Mouse (Mus musculus): ENCODE measurements around the gene Cyp4b1. TPM values are rescaled to one million over a fixed set of nuclear protein-coding genes. Genes with fewer than 3 reads are reported as not detected.
"Not testable (repeated sequence)": the region's sequence is repeated elsewhere in the genome, so short reads cannot be mapped to it uniquely, and the experiment has no call there.

The Cyp4b1 gene
- polyA plus RNA-seq (2015; fragmentation: Nextera tagmentation; extraction: Ambion mirVana): 1.8 and 2.1 TPM in 2 replicates

DNA sequence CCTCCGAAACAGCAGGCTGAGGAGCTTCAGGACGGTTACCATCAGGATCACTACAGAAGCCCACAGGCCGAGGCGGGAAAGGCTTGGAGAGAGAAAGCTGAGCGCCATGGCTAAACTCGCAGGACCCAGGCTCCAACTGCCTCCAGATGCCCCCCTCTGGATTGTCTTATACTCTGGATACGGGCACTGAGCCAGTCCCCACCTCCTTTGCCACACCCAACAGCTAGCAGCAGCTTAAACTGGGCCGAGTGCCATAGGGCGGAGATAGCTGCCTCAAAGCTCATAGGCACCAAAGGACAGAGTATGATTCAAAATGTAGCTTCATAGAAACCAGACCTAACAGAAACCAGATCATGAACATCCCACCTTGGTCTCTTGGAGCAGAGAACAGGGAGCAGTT, at the start of gene Cyp4b1:
Gene Cyp4b1 (minus strand): TSS at position 144 of the 400 bp plus-strand sequence.
- H3K9ac ChIP-seq: no peak within 1 kb of the TSS
- no peaks in the 10 kb centered on the region for H3K36me3 ChIP-seq
- no peaks in the 10 kb centered on the region for H3K9me3 ChIP-seq
- H3K4me1 ChIP-seq: no peaks in the 10 kb centered on the region
- H3K27me3 ChIP-seq: no peaks in the 10 kb centered on the region
- no peak within 1 kb of the TSS for H3K27ac ChIP-seq
- H3K4me3 ChIP-seq: no peak within 1 kb of the TSS
- no peak within 1 kb of the TSS for H3K4me2 ChIP-seq
- ATAC-seq (ENCODE audit: insufficient number of reproducible peaks, low FRiP score, low TSS enrichment, low read depth): no peak
- WGBS: 76% methylated on average over 9 of the region's 9 CpGs

DNA sequence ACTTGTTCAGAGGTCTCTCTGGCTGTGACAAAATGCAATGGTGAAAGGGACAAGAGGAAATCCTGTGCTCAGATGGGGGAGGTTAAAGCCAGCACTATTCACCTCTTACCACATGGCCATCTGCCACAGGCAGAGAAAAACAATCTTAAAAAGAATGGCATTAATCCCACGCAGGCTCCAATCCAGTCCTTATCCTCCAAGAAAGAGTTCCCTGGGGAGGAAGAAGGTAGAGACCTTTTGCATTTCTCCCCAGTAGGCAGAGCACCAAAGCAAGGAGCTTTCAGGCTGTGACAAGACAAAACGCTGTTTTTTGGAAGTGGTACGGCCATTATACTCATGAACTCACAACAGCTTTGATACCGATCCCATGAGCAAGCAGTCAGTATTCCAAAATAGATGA, 38.8 kb upstream of the Cyp4b1 start:
- Histone ChIP-seq H3K4me3 (no peak overlapping the region), H3K9ac (no peak overlapping the region), H3K27ac (no peak overlapping the region), H3K36me3 (no peaks in the 10 kb centered on the region), H3K4me2 (no peak overlapping the region), H3K9me3 (no peaks in the 10 kb centered on the region), H3K4me1 (no peaks in the 10 kb centered on the region), H3K27me3 (no peaks in the 10 kb centered on the region)
- WGBS: 53% methylated on average over 4 of the region's 4 CpGs
- ATAC-seq (ENCODE audit: insufficient number of reproducible peaks, low FRiP score, low TSS enrichment, low read depth): no peak

- Histone ChIP-seq H3K9ac (no peak overlapping the region), H3K27ac (no peak overlapping the region), H3K4me3 (no peak overlapping the region), H3K9me3 (no peaks in the 10 kb centered on the region), H3K4me1 (peaks cover 5% of the 10 kb centered on the region), H3K36me3 (no peaks in the 10 kb centered on the region), H3K4me2 (no peak overlapping the region), H3K27me3 (no peaks in the 10 kb centered on the region)
- no peak for ATAC-seq (ENCODE audit: insufficient number of reproducible peaks, low FRiP score, low TSS enrichment, low read depth)
These were observed 11.7 kb upstream of the Cyp4b1 start for GRCm38 (mm10) chr4:115659190-115659589.

- Histone ChIP-seq H3K9ac (no peak overlapping the region), H3K4me1 (peaks cover 5% of the 10 kb centered on the region), H3K27ac (no peak overlapping the region), H3K36me3 (no peaks in the 10 kb centered on the region), H3K4me3 (no peak overlapping the region), H3K27me3 (no peaks in the 10 kb centered on the region), H3K4me2 (no peak overlapping the region), H3K9me3 (no peaks in the 10 kb centered on the region)
- ATAC-seq (ENCODE audit: insufficient number of reproducible peaks, low FRiP score, low TSS enrichment, low read depth): no peak
These were observed 10.3 kb upstream of the Cyp4b1 start for GRCm38 (mm10) chr4:115657867-115658249.

DNA sequence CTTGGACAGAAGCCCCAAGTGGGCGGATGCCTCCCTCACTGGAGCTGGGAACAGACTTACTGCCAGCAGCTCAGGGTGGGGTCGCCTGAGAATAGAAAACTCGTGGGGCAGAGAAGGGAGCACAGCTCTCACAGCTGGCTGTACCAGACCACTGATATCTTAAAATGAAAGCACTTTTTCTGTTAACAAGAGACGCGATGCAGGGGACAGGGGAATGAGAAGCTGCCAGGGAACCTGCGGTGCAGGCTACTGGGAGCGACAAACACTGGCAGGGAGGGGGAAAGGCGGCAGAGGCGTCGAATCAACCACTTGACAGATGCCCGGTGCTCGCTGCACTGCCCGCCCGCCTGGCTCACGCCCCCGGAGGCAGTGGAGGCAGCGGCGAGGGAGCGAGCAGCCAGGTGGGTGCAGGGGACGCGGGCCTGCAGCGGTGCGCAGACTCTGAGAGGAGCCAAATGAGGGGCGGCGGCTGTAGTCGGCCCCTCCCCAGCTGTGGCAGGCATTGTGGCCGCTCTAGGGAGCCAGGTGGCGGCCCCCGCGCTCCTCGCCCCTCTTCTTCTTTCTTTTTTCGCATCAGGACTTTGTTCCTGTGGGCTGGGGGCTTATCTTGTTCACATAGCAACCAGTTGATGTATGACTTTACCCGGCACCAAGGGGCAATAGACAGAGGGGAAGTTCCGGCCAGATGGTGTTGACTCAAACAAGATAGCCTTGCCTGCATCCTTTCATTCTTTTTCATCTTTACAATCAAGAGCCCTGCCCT, 9.8 kb upstream of the Cyp4b1 start:
- Histone ChIP-seq H3K27ac (no peak overlapping the region), H3K36me3 (no peaks in the 10 kb centered on the region), H3K4me2 (peak overlapping the region; percentile 82), H3K9ac (peak overlapping the region; percentile 40), H3K4me3 (peak overlapping the region; percentile 41), H3K27me3 (no peaks in the 10 kb centered on the region), H3K4me1 (peaks cover 5% of the 10 kb centered on the region), H3K9me3 (no peaks in the 10 kb centered on the region)
- ATAC-seq (ENCODE audit: insufficient number of reproducible peaks, low FRiP score, low TSS enrichment, low read depth): no peak
- WGBS: 2% methylated on average over 34 of the region's 34 CpGs

GRCm38 (mm10) chr4:115656535-115656922, 9.0 kb upstream of the Cyp4b1 start:
- not testable (repeated sequence) for ATAC-seq (ENCODE audit: insufficient number of reproducible peaks, low FRiP score, low TSS enrichment, low read depth); H3K4me3 ChIP-seq; H3K4me2 ChIP-seq; H3K27ac ChIP-seq; H3K9ac ChIP-seq; H3K9me3 ChIP-seq; H3K36me3 ChIP-seq; H3K27me3 ChIP-seq; H3K4me1 ChIP-seq
- 95% methylated on average over 1 of the region's 1 CpGs for WGBS

- not testable (repeated sequence) for H3K36me3 ChIP-seq; H3K4me2 ChIP-seq; ATAC-seq (ENCODE audit: insufficient number of reproducible peaks, low FRiP score, low TSS enrichment, low read depth); H3K4me1 ChIP-seq; H3K9ac ChIP-seq; H3K4me3 ChIP-seq; H3K27me3 ChIP-seq; H3K27ac ChIP-seq; H3K9me3 ChIP-seq
- WGBS: 81% methylated on average over 7 of the region's 7 CpGs
These were observed 8.5 kb upstream of the Cyp4b1 start for GRCm38 (mm10) chr4:115655841-115656534.

DNA sequence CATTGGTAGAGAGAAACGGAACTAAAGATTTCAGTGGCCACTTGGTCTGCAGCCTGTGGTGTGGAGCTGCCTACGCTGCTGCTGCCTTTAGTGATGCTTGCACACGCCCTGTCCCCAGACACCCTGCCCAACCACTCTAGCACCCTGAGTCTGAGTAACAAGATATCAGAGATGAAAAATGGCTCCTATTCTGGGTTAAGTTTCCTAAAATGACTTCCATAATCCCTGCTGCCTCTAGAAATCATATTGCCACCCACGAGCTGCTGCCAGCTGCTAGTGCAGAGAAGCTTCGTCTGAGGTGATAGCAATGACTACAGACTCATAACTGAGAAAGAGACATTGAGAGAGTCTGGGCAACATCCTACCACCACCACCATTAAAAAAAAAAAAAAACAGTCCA, 3.3 kb upstream of the Cyp4b1 start:
- Histone ChIP-seq H3K9me3 (no peaks in the 10 kb centered on the region), H3K27ac (no peak overlapping the region), H3K4me3 (no peak overlapping the region), H3K9ac (no peak overlapping the region), H3K4me1 (no peaks in the 10 kb centered on the region), H3K36me3 (no peaks in the 10 kb centered on the region), H3K27me3 (no peaks in the 10 kb centered on the region), H3K4me2 (no peak overlapping the region)
- 79% methylated on average over 5 of the region's 5 CpGs for WGBS
- ATAC-seq (ENCODE audit: insufficient number of reproducible peaks, low FRiP score, low TSS enrichment, low read depth): no peak

- no peaks in the 10 kb centered on the region for H3K36me3 ChIP-seq
- ATAC-seq (ENCODE audit: insufficient number of reproducible peaks, low FRiP score, low TSS enrichment, low read depth): no peak
These were observed 1.8 kb upstream of the Cyp4b1 start for GRCm38 (mm10) chr4:115649344-115649743.

DNA sequence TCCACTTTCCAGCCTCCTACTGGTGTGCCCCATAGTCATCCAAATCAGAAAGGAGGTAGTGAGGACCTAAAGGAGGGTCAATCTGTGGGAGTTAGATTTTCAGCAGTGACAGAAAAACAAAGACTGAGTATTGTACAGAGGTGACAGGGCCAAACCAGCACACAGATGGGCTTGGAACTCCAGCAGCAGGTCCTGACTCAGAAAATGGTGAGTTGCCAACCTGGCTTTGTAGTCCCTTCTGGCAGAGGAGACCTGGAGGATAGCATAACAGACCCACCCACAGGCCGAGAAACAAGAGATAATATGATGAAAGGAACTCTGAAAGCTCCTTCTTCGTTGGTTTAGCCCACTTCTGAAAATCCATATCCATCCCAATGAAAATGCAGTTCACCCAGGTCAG, 1.2 kb upstream of the Cyp4b1 start:
- Histone ChIP-seq H3K36me3 (no peaks in the 10 kb centered on the region), H3K4me3 (no peak overlapping the region), H3K27me3 (no peaks in the 10 kb centered on the region), H3K27ac (no peak overlapping the region), H3K9me3 (no peaks in the 10 kb centered on the region), H3K9ac (no peak overlapping the region), H3K4me1 (no peaks in the 10 kb centered on the region), H3K4me2 (no peak overlapping the region)
- ATAC-seq (ENCODE audit: insufficient number of reproducible peaks, low FRiP score, low TSS enrichment, low read depth): no peak
- WGBS: 77% methylated on average over 2 of the region's 2 CpGs

More at GRCm38 (mm10) chr4:115649344-115649743, 1.8 kb upstream of the Cyp4b1 start:
- no peak overlapping the region for H3K27ac ChIP-seq
- H3K27me3 ChIP-seq: no peaks in the 10 kb centered on the region
- no peaks in the 10 kb centered on the region for H3K4me1 ChIP-seq
- H3K9me3 ChIP-seq: no peaks in the 10 kb centered on the region
- H3K4me2 ChIP-seq: no peak overlapping the region
- no peak overlapping the region for H3K4me3 ChIP-seq
- H3K9ac ChIP-seq: no peak overlapping the region

DNA sequence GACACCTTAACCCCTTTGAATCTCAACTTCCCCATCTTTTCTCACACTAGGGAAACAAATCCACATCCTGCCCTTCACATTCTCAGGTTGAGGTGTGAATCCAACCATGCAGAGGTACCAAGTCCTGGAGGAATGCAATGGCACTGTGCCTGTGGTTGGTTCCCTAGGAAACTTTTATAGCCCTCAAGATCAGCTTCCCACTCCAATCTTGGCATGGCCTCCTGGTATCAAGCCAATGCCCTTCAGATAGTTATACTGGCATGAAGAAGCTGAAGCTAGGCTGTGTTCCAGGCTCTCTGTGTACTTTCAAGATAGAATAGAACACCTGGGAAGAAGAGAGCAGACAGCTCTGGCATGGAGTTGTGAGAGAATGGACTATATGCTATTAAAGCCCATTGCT, 2.2 kb downstream of the Cyp4b1 start:
- Histone ChIP-seq H3K4me2 (no peak overlapping the region), H3K4me1 (no peaks in the 10 kb centered on the region), H3K9me3 (no peaks in the 10 kb centered on the region), H3K4me3 (no peak overlapping the region), H3K27ac (no peak overlapping the region), H3K9ac (no peak overlapping the region), H3K27me3 (no peaks in the 10 kb centered on the region), H3K36me3 (no peaks in the 10 kb centered on the region)
- ATAC-seq (ENCODE audit: insufficient number of reproducible peaks, low FRiP score, low TSS enrichment, low read depth): no peak

- WGBS: 50% methylated on average over 5 of the region's 5 CpGs
- no peaks in the 10 kb centered on the region for H3K27me3 ChIP-seq
- H3K4me3 ChIP-seq: no peak overlapping the region
- H3K4me2 ChIP-seq: no peak overlapping the region
- no peak overlapping the region for H3K27ac ChIP-seq
- H3K4me1 ChIP-seq: no peaks in the 10 kb centered on the region
- ATAC-seq (ENCODE audit: insufficient number of reproducible peaks, low FRiP score, low TSS enrichment, low read depth): no peak
- H3K9me3 ChIP-seq: no peaks in the 10 kb centered on the region
- H3K36me3 ChIP-seq: no peaks in the 10 kb centered on the region
- no peak overlapping the region for H3K9ac ChIP-seq
These were observed 4.4 kb downstream of the Cyp4b1 start for GRCm38 (mm10) chr4:115642967-115643754.
